Mouse (Mus musculus) spleen, adult 10 weeks (tissue): ENCODE results near the gene H2al1f. TPM values are rescaled to one million over a fixed set of nuclear protein-coding genes. Genes with fewer than 3 reads are reported as not detected.

ENCODE experiments used
- polyA plus RNA-seq: library from polyadenylated mRNA; stranded (reverse); fragments of 350-450 nt; fragmentation: Illumina TruSeq; extraction: RNeasy Lipid Tissue Mini Kit (QIAGEN cat#74804); gene quantifications from one replicate; pipeline ENCODE4 v1.2.3, GENCODE M21; 2015; ENCODE audit warnings: low replicate concordance; ENCODE audit not compliant: insufficient read depth

H2al1f gene
- not detected for polyA plus RNA-seq

DNA sequence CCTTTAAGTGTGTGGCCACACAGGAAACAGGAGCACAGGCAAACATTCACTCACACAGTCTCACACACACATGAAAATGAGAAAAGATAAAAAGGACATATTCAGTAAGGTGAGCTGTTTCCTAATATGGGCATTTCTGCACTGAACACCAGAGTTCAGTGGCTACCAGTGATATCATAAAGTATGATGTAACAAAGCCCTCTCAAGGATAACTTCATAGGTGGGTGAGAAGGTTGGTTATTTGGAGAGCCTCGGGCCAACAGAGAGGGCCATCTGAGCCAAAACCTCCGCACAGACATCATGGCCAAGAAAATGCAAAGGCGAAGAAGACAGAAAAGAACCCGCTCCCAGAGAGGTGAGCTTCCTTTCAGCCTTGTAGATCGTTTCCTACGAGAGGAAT lies at the start of gene H2al1f:
TSS of gene H2al1f (plus strand) at position 301 of the 400 bp plus-strand sequence.

DNA sequence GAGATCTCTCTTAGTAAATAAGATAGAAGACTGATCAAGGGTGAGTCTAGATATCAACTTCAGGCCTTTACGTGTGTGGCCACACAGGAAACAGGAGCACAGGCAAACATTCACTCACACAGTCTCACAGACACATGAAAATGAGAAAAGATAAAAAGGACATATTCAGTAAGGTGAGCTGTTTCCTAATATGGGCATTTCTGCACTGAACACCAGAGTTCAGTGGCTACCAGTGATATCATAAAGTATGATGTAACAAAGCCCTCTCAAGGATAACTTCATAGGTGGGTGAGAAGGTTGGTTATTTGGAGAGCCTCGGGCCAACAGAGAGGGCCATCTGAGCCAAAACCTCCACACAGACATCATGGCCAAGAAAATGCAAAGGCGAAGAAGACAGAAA lies 16.0 kb upstream of the H2al1f start, which contains the start of gene H2al1a:
TSS of gene H2al1a (plus strand) at position 301 of the 400 bp plus-strand sequence.

GRCm38 (mm10) chrX:11302132-11302531 lies 12.8 kb upstream of the H2al1f start, which contains the start of gene H2al1b:
Gene H2al1b, plus strand, starts transcription at chrX:11302432.

DNA sequence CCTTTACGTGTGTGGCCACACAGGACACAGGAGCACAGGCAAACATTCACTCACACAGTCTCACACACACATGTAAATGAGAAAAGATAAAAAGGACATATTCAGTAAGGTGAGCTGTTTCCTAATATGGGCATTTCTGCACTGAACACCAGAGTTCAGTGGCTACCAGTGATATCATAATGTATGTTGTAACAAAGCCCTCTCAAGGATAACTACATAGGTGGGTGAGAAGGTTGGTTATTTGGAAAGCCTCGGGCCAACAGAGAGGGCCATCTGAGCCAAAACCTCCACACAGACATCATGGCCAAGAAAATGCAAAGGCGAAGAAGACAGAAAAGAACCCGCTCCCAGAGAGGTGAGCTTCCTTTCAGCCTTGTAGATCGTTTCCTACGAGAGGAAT lies 9.6 kb upstream of the H2al1f start, which contains the start of gene H2al1c:
TSS of gene H2al1c (plus strand) at position 301 of the 400 bp plus-strand sequence.

DNA sequence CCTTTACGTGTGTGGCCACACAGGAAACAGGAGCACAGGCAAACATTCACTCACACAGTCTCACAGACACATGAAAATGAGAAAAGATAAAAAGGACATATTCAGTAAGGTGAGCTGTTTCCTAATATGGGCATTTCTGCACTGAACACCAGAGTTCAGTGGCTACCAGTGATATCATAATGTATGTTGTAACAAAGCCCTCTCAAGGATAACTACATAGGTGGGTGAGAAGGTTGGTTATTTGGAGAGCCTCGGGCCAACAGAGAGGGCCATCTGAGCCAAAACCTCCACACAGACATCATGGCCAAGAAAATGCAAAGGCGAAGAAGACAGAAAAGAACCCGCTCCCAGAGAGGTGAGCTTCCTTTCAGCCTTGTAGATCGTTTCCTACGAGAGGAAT lies 6.4 kb upstream of the H2al1f start, which contains the start of gene H2al1d:
TSS of gene H2al1d (plus strand) at position 301 of the 400 bp plus-strand sequence.

DNA sequence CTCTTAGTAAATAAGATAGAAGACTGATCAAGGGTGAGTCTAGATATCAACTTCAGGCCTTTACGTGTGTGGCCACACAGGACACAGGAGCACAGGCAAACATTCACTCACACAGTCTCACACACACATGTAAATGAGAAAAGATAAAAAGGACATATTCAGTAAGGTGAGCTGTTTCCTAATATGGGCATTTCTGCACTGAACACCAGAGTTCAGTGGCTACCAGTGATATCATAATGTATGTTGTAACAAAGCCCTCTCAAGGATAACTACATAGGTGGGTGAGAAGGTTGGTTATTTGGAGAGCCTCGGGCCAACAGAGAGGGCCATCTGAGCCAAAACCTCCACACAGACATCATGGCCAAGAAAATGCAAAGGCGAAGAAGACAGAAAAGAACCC lies 3.3 kb upstream of the H2al1f start, which contains the start of gene H2al1e:
TSS of gene H2al1e (plus strand) at position 301 of the 400 bp plus-strand sequence.

GRCm38 (mm10) chrX:11317956-11318355 lies 3.0 kb downstream of the H2al1f start, which contains the start of gene H2al1g:
Gene H2al1g, plus strand, starts transcription at chrX:11318256.

GRCm38 (mm10) chrX:11321192-11321591 lies 6.2 kb downstream of the H2al1f start, which contains the start of gene H2al1h:
Gene H2al1h, plus strand, starts transcription at chrX:11321492.

DNA sequence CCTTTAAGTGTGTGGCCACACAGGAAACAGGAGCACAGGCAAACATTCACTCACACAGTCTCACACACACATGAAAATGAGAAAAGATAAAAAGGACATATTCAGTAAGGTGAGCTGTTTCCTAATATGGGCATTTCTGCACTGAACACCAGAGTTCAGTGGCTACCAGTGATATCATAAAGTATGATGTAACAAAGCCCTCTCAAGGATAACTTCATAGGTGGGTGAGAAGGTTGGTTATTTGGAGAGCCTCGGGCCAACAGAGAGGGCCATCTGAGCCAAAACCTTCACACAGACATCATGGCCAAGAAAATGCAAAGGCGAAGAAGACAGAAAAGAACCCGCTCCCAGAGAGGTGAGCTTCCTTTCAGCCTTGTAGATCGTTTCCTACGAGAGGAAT lies 9.4 kb downstream of the H2al1f start, which contains the start of gene H2al1i:
TSS of gene H2al1i (plus strand) at position 301 of the 400 bp plus-strand sequence.

GRCm38 (mm10) chrX:11327522-11327921 lies 12.6 kb downstream of the H2al1f start, which contains the start of gene H2al1j:
Gene H2al1j, plus strand, starts transcription at chrX:11327822.

Other genes starting within 250 kb of the H2al1f start
- not detected for gene H2al1a, start 15.9 kb upstream of the H2al1f start, polyA plus RNA-seq
- gene H2al1b, start 12.7 kb upstream of the H2al1f start, polyA plus RNA-seq: not detected
- gene H2al1c, start 9.5 kb upstream of the H2al1f start, polyA plus RNA-seq: not detected
- gene H2al1d, start 6.3 kb upstream of the H2al1f start, polyA plus RNA-seq: not detected
- not detected for gene H2al1e, start 3.2 kb upstream of the H2al1f start, polyA plus RNA-seq
- gene H2al1g, start 3.1 kb downstream of the H2al1f start, polyA plus RNA-seq: not detected
- not detected for gene H2al1h, start 6.3 kb downstream of the H2al1f start, polyA plus RNA-seq
- gene H2al1i, start 9.5 kb downstream of the H2al1f start, polyA plus RNA-seq: not detected
- not detected for gene H2al1j, start 12.7 kb downstream of the H2al1f start, polyA plus RNA-seq